Mouse (Mus musculus) ES-E14 (cell line): ENCODE data around the gene Bicdl1. TPM values are rescaled to one million over a fixed set of nuclear protein-coding genes. Genes with fewer than 3 reads are reported as not detected.

Source experiments
- DNase-seq: peaks from one replicate; pipeline ENCODE4 v3.0.0-alpha.2; 2013; ENCODE audit warnings: low read depth, low spot score
- H3K27ac ChIP-seq: 2 replicates; pipeline ENCODE4 v1.5.1; 2012; ENCODE audit warnings: low read depth, mild to moderate bottlenecking, low read length, moderate library complexity, mixed read lengths; ENCODE audit not compliant: poor library complexity, insufficient read depth, severe bottlenecking
- H3K36me3 ChIP-seq: 2 replicates; pipeline ENCODE4 v1.6.1; 2012; ENCODE audit warnings: mild to moderate bottlenecking, low read length, moderate library complexity, mixed read lengths; ENCODE audit not compliant: control insufficient read depth, poor library complexity, insufficient read depth, severe bottlenecking
- H3K4me1 ChIP-seq, 2 experiments: fragments of 150-350 bp in 1 of 2; sonication (generic) in 1 of 2; 2 replicates each; pipeline ENCODE4 v1.6.1; 2012; ENCODE audit warnings: low read length in 2 of 2, mild to moderate bottlenecking in 1 of 2, mixed read lengths in 1 of 2; ENCODE audit not compliant: control insufficient read depth in 2 of 2, insufficient read depth in 2 of 2, poor library complexity in 1 of 2
- H3K4me3 ChIP-seq, 2 experiments: fragments of 150-350 bp in 1 of 2; sonication (generic) in 1 of 2; 2 replicates each; pipeline ENCODE4 v1.5.1; 2012; ENCODE audit warnings: low read length in 2 of 2, low read depth in 1 of 2, mild to moderate bottlenecking in 1 of 2, mixed read lengths in 1 of 2; ENCODE audit not compliant: insufficient read depth in 1 of 2, poor library complexity in 1 of 2, severe bottlenecking in 1 of 2
- H3K9ac ChIP-seq: 2 replicates; pipeline ENCODE4 v1.6.1; 2012; ENCODE audit warnings: low read depth, mild to moderate bottlenecking, low read length, mixed read lengths; ENCODE audit not compliant: poor library complexity, insufficient read depth, severe bottlenecking
- H3K9me3 ChIP-seq: fragments of 150-350 bp; sonication (generic); 2 replicates; pipeline ENCODE4 v1.6.1; 2012; ENCODE audit warnings: low read depth, mild to moderate bottlenecking, low read length; ENCODE audit not compliant: control insufficient read depth, insufficient read depth
- CHD2 ChIP-seq: IDR thresholded peaks from 2 replicates; pipeline ENCODE4 v1.6.1; 2014; ENCODE audit warnings: mild to moderate bottlenecking, low read depth, low read length, inconsistent platforms
- HCFC1 ChIP-seq: IDR thresholded peaks from 2 replicates; pipeline ENCODE4 v1.6.1; 2012; ENCODE audit warnings: low read length, inconsistent platforms, borderline replicate concordance; ENCODE audit not compliant: insufficient read depth
- MAFK ChIP-seq: IDR thresholded peaks from 2 replicates; pipeline ENCODE4 v1.6.1; 2014; ENCODE audit warnings: mild to moderate bottlenecking, low read depth, low read length, inconsistent platforms; ENCODE audit not compliant: insufficient read depth
- ZC3H11A ChIP-seq: IDR thresholded peaks from 2 replicates; pipeline ENCODE4 v1.6.1; 2012; ENCODE audit warnings: low read depth, mild to moderate bottlenecking, inconsistent platforms, low read length, borderline replicate concordance
- ZNF384 ChIP-seq: IDR thresholded peaks from 2 replicates; pipeline ENCODE4 v1.6.1; 2012; ENCODE audit warnings: low read depth, low read length, inconsistent platforms
- in situ Hi-C, 2 experiments: fragments of 600-800 bp; cut with MboI; formaldehyde crosslinking; loops; one replicate each; pipeline ENCODE4 v1.15.1; 2025; ENCODE audit warnings: low sequenced_read_pairs in 2 of 2, inconsistent platforms in 1 of 2; ENCODE audit not compliant: unreplicated experiment in 2 of 2
- total RNA-seq: library from RNA; depleted of rRNA; stranded (reverse); fragments of 300-350 nt; gene quantifications from 2 replicates; pipeline ENCODE4 v1.2.3, GENCODE M21; 2012

The Bicdl1 gene
- total RNA-seq, 1 experiment, result 18.5 TPM

DNA sequence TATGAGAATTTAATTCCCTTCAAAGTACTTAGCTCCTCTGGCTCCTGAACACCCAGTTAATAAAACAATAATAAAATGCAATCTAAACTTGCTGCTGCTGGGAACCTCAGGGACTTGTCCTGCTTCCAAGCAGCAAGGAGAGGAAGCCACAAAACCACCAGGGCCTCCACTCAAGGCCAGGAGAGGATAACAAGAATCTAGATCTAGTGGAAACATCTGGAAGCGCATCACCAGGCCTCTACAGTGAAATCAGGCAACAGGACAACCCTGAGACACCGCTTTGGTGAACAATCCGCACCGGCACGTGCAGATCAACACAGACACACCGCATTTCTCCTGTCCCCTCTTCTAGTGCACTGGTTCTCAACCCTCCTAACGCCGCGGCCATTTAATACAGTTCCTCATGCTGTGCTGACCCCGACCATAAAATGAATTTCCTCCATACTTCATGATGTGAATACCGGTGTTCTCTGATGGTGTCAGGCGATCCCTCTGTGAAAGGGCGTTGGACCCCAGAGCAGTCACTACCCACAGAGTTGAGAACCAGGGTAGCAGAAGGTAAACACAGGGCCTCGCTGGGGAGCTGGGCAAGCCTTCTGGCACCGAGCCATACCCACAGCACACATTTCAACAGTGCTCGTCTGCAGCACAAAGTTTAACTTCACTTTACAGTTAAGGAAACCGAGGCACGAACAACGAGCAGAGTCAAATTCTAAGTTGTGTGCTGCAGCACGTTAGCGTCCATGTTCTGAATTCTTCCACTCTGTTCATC, 9.0 kb downstream of the Bicdl1 start:
- Histone ChIP-seq H3K4me1 (peaks cover 0 to 4% of the 10 kb centered on the region in 2 experiments; a peak in 2 of 4 replicates), H3K27ac (no peak overlapping the region), H3K36me3 (no peaks in the 10 kb centered on the region; the same call in 1 of the 2 replicates), H3K9ac (no peak overlapping the region), H3K9me3 (no peaks in the 10 kb centered on the region), H3K4me3 (no peak overlapping the region)
- in situ Hi-C loops, result no loop called here
- TF ChIP-seq HCFC1, result no peak
- no peak for TF ChIP-seq MAFK
- TF ChIP-seq ZC3H11A, result no peak
- no peak for TF ChIP-seq CHD2
- TF ChIP-seq ZNF384, result no peak
- no peak for DNase-seq

GRCm38 (mm10) chr5:115720761-115721160, 10.7 kb downstream of the Bicdl1 start:
- in situ Hi-C loops, result no loop called here
- no peak for DNase-seq
- H3K4me1 ChIP-seq, result no peaks in the 10 kb centered on the region
- no peak overlapping the region for H3K4me3 ChIP-seq
- no peak for TF ChIP-seq CHD2
- no peak for TF ChIP-seq ZNF384
- TF ChIP-seq HCFC1, result no peak
- TF ChIP-seq ZC3H11A, result no peak
- no peak for TF ChIP-seq MAFK
- no peaks in the 10 kb centered on the region; the same call in 1 of the 2 replicates for H3K36me3 ChIP-seq
- no peaks in the 10 kb centered on the region for H3K9me3 ChIP-seq
- no peak overlapping the region for H3K27ac ChIP-seq
- H3K9ac ChIP-seq, result no peak overlapping the region

DNA sequence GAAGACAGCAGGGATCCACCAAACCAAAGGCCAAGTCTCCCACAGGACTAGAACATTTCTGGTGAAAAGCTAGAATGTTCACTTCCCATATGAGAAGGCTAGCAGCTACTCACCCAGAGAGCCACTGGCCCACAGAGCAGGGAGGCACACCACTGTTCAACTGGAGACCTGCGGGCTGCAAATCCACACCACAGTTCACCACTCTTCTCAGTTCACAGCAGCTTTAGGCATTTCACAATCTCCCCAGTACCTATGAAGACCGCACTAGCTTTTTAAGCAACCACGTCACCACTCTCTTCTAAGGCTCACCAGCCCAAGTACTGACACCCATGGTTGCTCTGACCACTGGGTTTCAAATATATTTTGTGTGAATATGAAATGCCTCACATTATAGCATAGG, 13.7 kb downstream of the Bicdl1 start:
- TF ChIP-seq CHD2, result no peak
- TF ChIP-seq ZC3H11A, result no peak
- no peak for TF ChIP-seq HCFC1
- no peak for TF ChIP-seq ZNF384
- no peak for TF ChIP-seq MAFK
- in situ Hi-C loops, result no loop called here
- H3K36me3 ChIP-seq, result no peaks in the 10 kb centered on the region

DNA sequence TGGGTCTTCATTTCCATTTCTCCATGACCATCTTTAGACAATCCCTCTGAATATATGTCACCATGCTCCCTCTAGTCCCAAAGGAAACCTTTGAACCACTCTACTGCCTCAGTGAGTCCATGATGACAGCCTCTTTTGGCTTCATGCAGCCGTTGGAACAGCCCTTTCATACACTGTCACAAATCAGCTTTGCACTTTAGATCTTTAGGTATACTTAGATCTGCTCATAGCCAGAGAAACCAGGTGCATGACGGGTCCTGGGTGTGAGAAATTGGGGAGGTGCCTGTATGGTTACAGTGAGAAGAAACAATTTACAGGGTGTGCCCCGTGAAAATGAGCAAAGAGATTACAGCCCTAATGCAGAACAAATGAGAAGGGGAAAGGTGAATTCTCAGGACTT, 14.3 kb downstream of the Bicdl1 start:
- H3K36me3 ChIP-seq, result no peaks in the 10 kb centered on the region
- DNase-seq, result no peak
- H3K27ac ChIP-seq, result no peak overlapping the region
- H3K9me3 ChIP-seq, result no peaks in the 10 kb centered on the region
- H3K4me1 ChIP-seq, result no peaks in the 10 kb centered on the region
- H3K4me3 ChIP-seq, result no peak overlapping the region
- in situ Hi-C loops, result no loop called here
- TF ChIP-seq HCFC1, result no peak
- TF ChIP-seq MAFK, result no peak
- TF ChIP-seq CHD2, result no peak
- TF ChIP-seq ZNF384, result no peak
- TF ChIP-seq ZC3H11A, result no peak
- no peak overlapping the region for H3K9ac ChIP-seq

More for the DNA sequence above, 13.7 kb downstream of the Bicdl1 start:
- Histone ChIP-seq H3K4me3 (no peak overlapping the region), H3K4me1 (no peaks in the 10 kb centered on the region), H3K9me3 (no peaks in the 10 kb centered on the region), H3K27ac (no peak overlapping the region), H3K9ac (no peak overlapping the region)
- DNase-seq, result no peak

DNA sequence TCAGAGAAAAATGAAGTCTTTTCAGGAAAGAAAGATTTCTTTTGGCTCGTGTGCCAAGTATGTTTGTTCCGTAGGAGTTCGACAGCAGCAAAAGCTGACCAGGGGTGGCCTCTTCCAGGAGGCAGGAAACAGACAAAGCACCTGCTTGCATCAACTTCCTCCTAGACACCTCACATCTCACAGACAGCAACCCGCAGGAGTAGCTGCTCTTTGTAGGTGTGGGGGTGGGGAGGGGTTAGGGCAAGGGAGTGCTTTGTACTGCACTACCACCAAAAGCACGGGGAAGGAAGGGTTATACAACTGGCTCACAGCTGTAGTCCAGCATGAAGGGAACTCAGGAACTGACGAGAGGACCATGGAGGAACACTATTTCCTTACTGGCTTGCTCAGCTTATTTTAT, 15.0 kb downstream of the Bicdl1 start:
- H3K9me3 ChIP-seq, result no peaks in the 10 kb centered on the region

More for the DNA sequence above, 15.0 kb downstream of the Bicdl1 start:
- no peak for TF ChIP-seq CHD2
- no peak for TF ChIP-seq MAFK
- TF ChIP-seq ZC3H11A, result no peak
- no peak for TF ChIP-seq ZNF384
- no peak for TF ChIP-seq HCFC1
- Histone ChIP-seq H3K36me3 (no peaks in the 10 kb centered on the region), H3K4me1 (no peaks in the 10 kb centered on the region), H3K4me3 (no peak overlapping the region), H3K27ac (no peak overlapping the region), H3K9ac (no peak overlapping the region)
- DNase-seq, result no peak
- in situ Hi-C loops, result no loop called here
